Mouse (Mus musculus) forebrain, embryonic 11.5 days (tissue): Measurements from ENCODE around the gene Stam2. TPM values are rescaled to one million over a fixed set of nuclear protein-coding genes. Genes with fewer than 3 reads are reported as not detected.

ENCODE experiments used
- ATAC-seq: fragments of 200-750 bp; cut with Nextera tagmentation; replicated peaks from 2 replicates; pipeline ENCODE4 v1.8.0; 2017; ENCODE audit warnings: moderate TSS enrichment; ENCODE audit not compliant: low FRiP score
- DNase-seq: peaks from one replicate; pipeline ENCODE4 v3.0.0-alpha.2; 2017; ENCODE audit warnings: low spot score
- H3K27ac ChIP-seq: fragments of 300-500 bp; sonication (generic); 2 replicates; pipeline ENCODE4 v1.5.1; 2014; ENCODE audit warnings: low read depth, low read length
- H3K27me3 ChIP-seq: fragments of 300-500 bp; sonication (generic); 2 replicates; pipeline ENCODE4 v1.6.1; 2014; ENCODE audit warnings: mild to moderate bottlenecking, low read length, mixed read lengths; ENCODE audit not compliant: control insufficient read depth, insufficient read depth
- H3K36me3 ChIP-seq: fragments of 300-500 bp; sonication (generic); 2 replicates; pipeline ENCODE4 v1.6.1; 2014; ENCODE audit warnings: mild to moderate bottlenecking, low read length, moderate library complexity, mixed read lengths; ENCODE audit not compliant: control insufficient read depth, insufficient read depth
- H3K4me1 ChIP-seq: fragments of 300-500 bp; sonication (generic); replicated peaks from 2 replicates; pipeline ENCODE4 v1.6.1; 2014; ENCODE audit warnings: low read length, mixed read lengths; ENCODE audit not compliant: control insufficient read depth, insufficient read depth
- H3K4me2 ChIP-seq: fragments of 300-500 bp; sonication (generic); 2 replicates; pipeline ENCODE4 v1.6.1; 2014; ENCODE audit warnings: low read depth, mild to moderate bottlenecking, low read length, moderate library complexity, mixed read lengths; ENCODE audit not compliant: severe bottlenecking
- H3K4me3 ChIP-seq: fragments of 300-500 bp; sonication (generic); 2 replicates; pipeline ENCODE4 v1.5.1; 2014; ENCODE audit warnings: low read depth, low read length
- H3K9ac ChIP-seq: fragments of 300-500 bp; sonication (generic); 2 replicates; pipeline ENCODE4 v1.6.1; 2014; ENCODE audit warnings: low read length
- H3K9me3 ChIP-seq: fragments of 300-500 bp; sonication (generic); 2 replicates; pipeline ENCODE4 v1.6.1; 2016; ENCODE audit warnings: low read length, mixed read lengths; ENCODE audit not compliant: control insufficient read depth
- WGBS: fragments of 180-500 bp; shearing (Covaris S2); extraction: QIAGEN DNeasy Blood & Tissue Kit; methylation state at CpG from one replicate; pipeline ENCODE4 v1.1.7; 2014; 5-methylcytosine and 5-hydroxymethylcytosine counted together
- polyA plus RNA-seq: library from polyadenylated mRNA; unstranded; fragments of >200 nt; fragmentation: Nextera tagmentation; extraction: Ambion mirVana; gene quantifications from 2 replicates; pipeline ENCODE4 v1.2.1, GENCODE M21; 2014

Stam2 gene
- polyA plus RNA-seq, 1 experiment from 2014 or later, result 42.9 TPM

- no peak for ATAC-seq
- H3K4me2 ChIP-seq, result no peak overlapping the region
- DNase-seq, result no peak
- no peaks in the 10 kb centered on the region for H3K4me1 ChIP-seq
- H3K9me3 ChIP-seq, result no peaks in the 10 kb centered on the region
- no peaks in the 10 kb centered on the region for H3K36me3 ChIP-seq
- H3K27me3 ChIP-seq, result no peaks in the 10 kb centered on the region
- 84% methylated on average over 4 of the region's 4 CpGs for WGBS
- H3K4me3 ChIP-seq, result no peak overlapping the region
- no peak overlapping the region for H3K27ac ChIP-seq
- no peak overlapping the region for H3K9ac ChIP-seq
Observed at GRCm38 (mm10) chr2:52654541-52654940, 87.5 kb downstream of the Stam2 start.

- H3K4me3 ChIP-seq, result no peak overlapping the region
- no peak overlapping the region for H3K27ac ChIP-seq
- H3K9me3 ChIP-seq, result no peaks in the 10 kb centered on the region
- H3K27me3 ChIP-seq, result no peaks in the 10 kb centered on the region
- no peaks in the 10 kb centered on the region for H3K36me3 ChIP-seq
- no peak overlapping the region for H3K9ac ChIP-seq
- H3K4me1 ChIP-seq, result no peaks in the 10 kb centered on the region
- H3K4me2 ChIP-seq, result no peak overlapping the region
- WGBS, result 91% methylated on average over 6 of the region's 6 CpGs
- ATAC-seq (no peak), DNase-seq (no peak)
Observed at GRCm38 (mm10) chr2:52651547-52651946, 90.5 kb downstream of the Stam2 start.

GRCm38 (mm10) chr2:52647255-52647998, 94.7 kb downstream of the Stam2 start:
- Histone ChIP-seq H3K9ac (no peak overlapping the region), H3K4me3 (no peak overlapping the region), H3K27me3 (no peaks in the 10 kb centered on the region), H3K9me3 (no peaks in the 10 kb centered on the region), H3K27ac (no peak overlapping the region), H3K4me2 (no peak overlapping the region), H3K4me1 (no peaks in the 10 kb centered on the region), H3K36me3 (no peaks in the 10 kb centered on the region)
- no peak for ATAC-seq
- WGBS, result 82% methylated on average over 8 of the region's 8 CpGs
- no peak for DNase-seq

GRCm38 (mm10) chr2:52643657-52644056, 98.4 kb downstream of the Stam2 start:
- Histone ChIP-seq H3K4me1 (no peaks in the 10 kb centered on the region), H3K36me3 (no peaks in the 10 kb centered on the region), H3K9ac (no peak overlapping the region), H3K4me3 (no peak overlapping the region), H3K27ac (no peak overlapping the region), H3K4me2 (no peak overlapping the region), H3K27me3 (no peaks in the 10 kb centered on the region), H3K9me3 (no peaks in the 10 kb centered on the region)
- ATAC-seq, result no peak
- WGBS, result 86% methylated on average over 6 of the region's 6 CpGs
- DNase-seq, result no peak

Other genes with a start within 250 kb of the Stam2 start
- gene Cacnb4, start 65.5 kb downstream of the Stam2 start, polyA plus RNA-seq, result 2.6 and 3.5 TPM in 2 replicates
- 10.4 and 10.6 TPM in 2 replicates for gene Fmnl2, start 115.6 kb upstream of the Stam2 start, polyA plus RNA-seq